Mouse (Mus musculus) neural tube, embryonic 11.5 days (tissue): ENCODE results near the gene Gm28305. TPM values are rescaled to one million over a fixed set of nuclear protein-coding genes. Genes with fewer than 3 reads are reported as not detected.

Experiments
- ATAC-seq: fragments of 200-750 bp; cut with Nextera tagmentation; 2 replicates; pipeline ENCODE4 v1.8.0; 2017; ENCODE audit warnings: moderate number of reproducible peaks, mild to moderate bottlenecking, moderate TSS enrichment, moderate library complexity; ENCODE audit not compliant: insufficient read depth, low FRiP score, low TSS enrichment
- DNase-seq: peaks from one replicate; pipeline ENCODE4 v3.0.0-alpha.2; 2015; ENCODE audit warnings: low spot score
- H3K27ac ChIP-seq: fragments of 300-500 bp; sonication (generic); 2 replicates; pipeline ENCODE4 v1.5.1; 2014; ENCODE audit warnings: low read depth, mild to moderate bottlenecking, low read length
- H3K27me3 ChIP-seq: fragments of 300-500 bp; sonication (generic); 2 replicates; pipeline ENCODE4 v1.6.1; 2014; ENCODE audit warnings: mild to moderate bottlenecking, low read length, mixed read lengths; ENCODE audit not compliant: control insufficient read depth, insufficient read depth
- H3K36me3 ChIP-seq: fragments of 300-500 bp; sonication (generic); 2 replicates; pipeline ENCODE4 v1.6.1; 2014; ENCODE audit warnings: mild to moderate bottlenecking, low read length, moderate library complexity, mixed read lengths; ENCODE audit not compliant: control insufficient read depth, insufficient read depth
- H3K4me1 ChIP-seq: fragments of 300-500 bp; sonication (generic); 2 replicates; pipeline ENCODE4 v1.6.1; 2014; ENCODE audit warnings: low read length, mixed read lengths; ENCODE audit not compliant: control insufficient read depth, insufficient read depth
- H3K4me2 ChIP-seq: fragments of 300-500 bp; sonication (generic); 2 replicates; pipeline ENCODE4 v1.6.1; 2014; ENCODE audit warnings: low read depth, mild to moderate bottlenecking, moderate library complexity
- H3K4me3 ChIP-seq: fragments of 300-500 bp; sonication (generic); 2 replicates; pipeline ENCODE4 v1.5.1; 2014; ENCODE audit warnings: low read depth, low read length
- H3K9ac ChIP-seq: fragments of 300-500 bp; sonication (generic); 2 replicates; pipeline ENCODE4 v1.6.1; 2014; ENCODE audit warnings: mild to moderate bottlenecking, low read length
- H3K9me3 ChIP-seq: fragments of 300-500 bp; sonication (generic); 2 replicates; pipeline ENCODE4 v1.6.1; 2016; ENCODE audit warnings: low read length; ENCODE audit not compliant: control insufficient read depth
- WGBS: fragments of 180-500 bp; shearing (Covaris S2); extraction: QIAGEN DNeasy Blood & Tissue Kit; methylation state at CpG from one replicate; pipeline ENCODE4 v1.1.7; 2014; 5-methylcytosine and 5-hydroxymethylcytosine counted together
- polyA plus RNA-seq: library from polyadenylated mRNA; unstranded; fragments of >200 nt; fragmentation: Nextera tagmentation; extraction: Ambion mirVana; gene quantifications from 2 replicates; pipeline ENCODE4 v1.2.1, GENCODE M21; 2014

The Gm28305 gene
- polyA plus RNA-seq, 1 experiment from 2014 or later = not detected

- H3K9me3 ChIP-seq = no peaks in the 10 kb centered on the region
- H3K4me2 ChIP-seq = no peak overlapping the region
- no peak overlapping the region for H3K9ac ChIP-seq
- 82% methylated on average over 3 of the region's 3 CpGs for WGBS
- no peak overlapping the region for H3K27ac ChIP-seq
- ATAC-seq = no peak
- H3K4me3 ChIP-seq = no peak overlapping the region
- H3K27me3 ChIP-seq = no peaks in the 10 kb centered on the region
- no peaks in the 10 kb centered on the region for H3K36me3 ChIP-seq
- DNase-seq = no peak
- H3K4me1 ChIP-seq = no peaks in the 10 kb centered on the region
These were observed 39.6 kb downstream of the Gm28305 start for GRCm38 (mm10) chr9:104080038-104080437.

- no peak overlapping the region for H3K27ac ChIP-seq
- DNase-seq (no peak), ATAC-seq (no peak)
- WGBS = 57% methylated on average over 4 of the region's 4 CpGs
- no peaks in the 10 kb centered on the region for H3K9me3 ChIP-seq
- H3K4me1 ChIP-seq = no peaks in the 10 kb centered on the region
- H3K4me2 ChIP-seq = no peak overlapping the region
- no peaks in the 10 kb centered on the region for H3K36me3 ChIP-seq
- no peak overlapping the region for H3K4me3 ChIP-seq
- no peaks in the 10 kb centered on the region for H3K27me3 ChIP-seq
- H3K9ac ChIP-seq = no peak overlapping the region
These were observed 45.4 kb downstream of the Gm28305 start for GRCm38 (mm10) chr9:104085730-104086429.

- no peaks in the 10 kb centered on the region for H3K9me3 ChIP-seq
- no peaks in the 10 kb centered on the region for H3K4me1 ChIP-seq
- no peak overlapping the region for H3K4me2 ChIP-seq
- no peak for DNase-seq
- H3K9ac ChIP-seq = no peak overlapping the region
- H3K36me3 ChIP-seq = no peaks in the 10 kb centered on the region
- H3K4me3 ChIP-seq = no peak overlapping the region
- H3K27ac ChIP-seq = no peak overlapping the region
- ATAC-seq = no peak
- WGBS = 81% methylated on average over 8 of the region's 8 CpGs
- no peaks in the 10 kb centered on the region for H3K27me3 ChIP-seq
These were observed 48.1 kb downstream of the Gm28305 start for GRCm38 (mm10) chr9:104088555-104088954.

GRCm38 (mm10) chr9:104092945-104093344 lies 52.5 kb downstream of the Gm28305 start:
- DNase-seq (no peak), ATAC-seq (no peak)
- no peaks in the 10 kb centered on the region for H3K4me1 ChIP-seq
- H3K27ac ChIP-seq = no peak overlapping the region
- H3K4me2 ChIP-seq = no peak overlapping the region
- H3K4me3 ChIP-seq = no peak overlapping the region
- no peaks in the 10 kb centered on the region for H3K27me3 ChIP-seq
- H3K36me3 ChIP-seq = no peaks in the 10 kb centered on the region
- no peaks in the 10 kb centered on the region for H3K9me3 ChIP-seq
- no peak overlapping the region for H3K9ac ChIP-seq
- 92% methylated on average over 5 of the region's 5 CpGs for WGBS

GRCm38 (mm10) chr9:104098256-104098655 lies 57.8 kb downstream of the Gm28305 start:
- Histone ChIP-seq H3K4me2 (no peak overlapping the region), H3K27me3 (no peaks in the 10 kb centered on the region), H3K36me3 (no peaks in the 10 kb centered on the region), H3K4me1 (no peaks in the 10 kb centered on the region), H3K4me3 (no peak overlapping the region), H3K9ac (no peak overlapping the region), H3K27ac (no peak overlapping the region), H3K9me3 (no peaks in the 10 kb centered on the region)
- 83% methylated on average over 5 of the region's 5 CpGs for WGBS
- no peak for DNase-seq
- no peak for ATAC-seq

- no peaks in the 10 kb centered on the region for H3K4me1 ChIP-seq
- ATAC-seq (no peak), DNase-seq (no peak)
- H3K4me3 ChIP-seq = no peak overlapping the region
- H3K4me2 ChIP-seq = no peak overlapping the region
- H3K9ac ChIP-seq = no peak overlapping the region
- no peaks in the 10 kb centered on the region for H3K27me3 ChIP-seq
- H3K36me3 ChIP-seq = no peaks in the 10 kb centered on the region
- WGBS = 93% methylated on average over 11 of the region's 11 CpGs
- no peaks in the 10 kb centered on the region for H3K9me3 ChIP-seq
- no peak overlapping the region for H3K27ac ChIP-seq
These were observed 58.6 kb downstream of the Gm28305 start for GRCm38 (mm10) chr9:104099060-104099459.

GRCm38 (mm10) chr9:104100822-104101221 lies 60.4 kb downstream of the Gm28305 start:
- Histone ChIP-seq H3K27ac (no peak overlapping the region), H3K27me3 (no peaks in the 10 kb centered on the region), H3K4me2 (no peak overlapping the region), H3K4me1 (no peaks in the 10 kb centered on the region), H3K9me3 (no peaks in the 10 kb centered on the region), H3K4me3 (no peak overlapping the region), H3K9ac (no peak overlapping the region), H3K36me3 (no peaks in the 10 kb centered on the region)
- ATAC-seq = no peak
- no peak for DNase-seq
- 62% methylated on average over 7 of the region's 7 CpGs for WGBS

- 43% methylated on average over 3 of the region's 3 CpGs for WGBS
- H3K27me3 ChIP-seq = no peaks in the 10 kb centered on the region
- no peaks in the 10 kb centered on the region for H3K4me1 ChIP-seq
- no peak overlapping the region for H3K4me2 ChIP-seq
- H3K27ac ChIP-seq = no peak overlapping the region
- no peak overlapping the region for H3K4me3 ChIP-seq
- no peaks in the 10 kb centered on the region for H3K36me3 ChIP-seq
- no peaks in the 10 kb centered on the region for H3K9me3 ChIP-seq
- no peak overlapping the region for H3K9ac ChIP-seq
- DNase-seq (no peak), ATAC-seq (no peak)
These were observed 61.0 kb downstream of the Gm28305 start for GRCm38 (mm10) chr9:104101458-104101857.

- Histone ChIP-seq H3K36me3 (no peaks in the 10 kb centered on the region), H3K4me3 (no peak overlapping the region), H3K4me1 (no peaks in the 10 kb centered on the region), H3K4me2 (no peak overlapping the region), H3K27me3 (no peaks in the 10 kb centered on the region), H3K27ac (no peak overlapping the region), H3K9me3 (no peaks in the 10 kb centered on the region), H3K9ac (no peak overlapping the region)
- WGBS = 40% methylated on average over 6 of the region's 6 CpGs
- DNase-seq = no peak
- ATAC-seq = no peak
These were observed 61.8 kb downstream of the Gm28305 start for GRCm38 (mm10) chr9:104102301-104102700.
